Mouse (Mus musculus): ENCODE data around the gene Ccdc73. TPM values are rescaled to one million over a fixed set of nuclear protein-coding genes. Genes with fewer than 3 reads are reported as not detected.

Gene Ccdc73
- total and polyA plus RNA-seq, 3 experiments = 0.08 to 0.43 TPM; not detected in 1

DNA sequence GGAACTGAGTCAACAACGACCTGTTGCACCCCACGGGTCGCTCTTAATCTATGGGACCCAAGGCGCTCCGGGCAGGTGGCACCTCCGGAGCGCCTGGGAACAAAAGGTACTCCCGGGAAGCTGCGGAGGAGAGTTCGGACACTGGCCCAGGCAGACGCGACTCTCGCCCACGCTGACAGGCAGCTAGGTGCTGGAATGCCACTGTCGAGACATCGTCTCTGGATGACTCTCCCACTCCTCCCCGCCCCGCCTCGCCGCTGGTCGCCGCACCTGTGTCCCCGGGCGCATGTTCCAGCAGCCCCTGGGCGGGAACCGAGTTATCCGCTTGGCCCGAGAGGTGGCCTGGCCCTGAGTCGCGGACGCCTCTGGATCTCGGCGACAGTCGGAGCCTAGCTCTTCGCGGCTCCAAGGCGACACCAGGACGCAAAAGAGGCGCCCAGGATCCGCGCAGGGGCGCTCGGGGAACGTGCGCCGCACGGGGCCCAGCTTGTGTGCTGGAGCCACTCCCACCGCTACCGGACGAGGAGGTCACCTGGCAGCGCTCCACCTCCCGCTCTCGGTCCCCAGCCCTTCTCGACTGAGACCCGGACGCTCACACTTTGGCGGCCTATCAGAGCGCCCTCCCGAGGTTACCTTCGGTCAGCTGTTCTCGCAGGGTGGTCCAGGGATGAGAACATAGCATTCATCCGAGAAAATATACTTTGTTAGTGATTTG, 18.2 kb upstream of the Ccdc73 start, which contains the start of gene Prrg4:
Prrg4 (minus strand) TSS at position 601 of the 715 bp plus-strand sequence.
- no peaks in the 10 kb centered on the region for H3K4me1 ChIP-seq (ENCODE audit: control insufficient read depth in 1 of 2, insufficient read depth in 2 of 2, low read length in 2 of 2)
- peaks cover 7 to 8% of the 10 kb centered on the region in 2 experiments; a peak in 3 of 4 replicates for H3K27me3 ChIP-seq (ENCODE audit: control insufficient read depth in 1 of 2, insufficient read depth in 2 of 2, low read length in 2 of 2)
- H3K9me3 ChIP-seq (replicated peaks; ENCODE audit: insufficient read depth, low read length) = no peaks in the 10 kb centered on the region
- no peak for DNase-seq (ENCODE audit: low read depth, low spot score)
- no peak for TF ChIP-seq POLR2AphosphoS5 (IDR thresholded peaks at IDR 0.05; ENCODE audit: borderline replicate concordance, low read depth, low read length)
- no peak for TF ChIP-seq MYC (IDR thresholded peaks at IDR 0.05; ENCODE audit: low read depth, low read length)
- TF ChIP-seq CHD2 (IDR thresholded peaks at IDR 0.05; ENCODE audit: low read length) = no peak
- TF ChIP-seq MAX (IDR thresholded peaks at IDR 0.05; ENCODE audit: low read length) = no peak
- no peak for TF ChIP-seq MEF2A (IDR thresholded peaks at IDR 0.05; ENCODE audit: extremely low read depth, insufficient replicate concordance, low read depth, low read length, poor library complexity, severe bottlenecking)
- no peak for TF ChIP-seq GATA1 (IDR thresholded peaks at IDR 0.05; ENCODE audit: low read depth, low read length)
- TF ChIP-seq NRF1 (IDR thresholded peaks at IDR 0.05; ENCODE audit: insufficient read depth, low read depth, low read length, poor library complexity, severe bottlenecking) = no peak
- no peak for TF ChIP-seq EP300 (IDR thresholded peaks at IDR 0.05; ENCODE audit: low read depth in 1 of 2, low read length in 2 of 2)
- no peak for TF ChIP-seq RCOR1 (IDR thresholded peaks at IDR 0.05; ENCODE audit: low read depth, low read length)
- no peak within 1 kb of the TSS for H3K4me3 ChIP-seq (ENCODE audit: control insufficient read depth in 1 of 2, insufficient read depth in 1 of 2, low read depth in 2 of 2, low read length in 2 of 2)
- no peaks in the 10 kb centered on the region for H3K36me3 ChIP-seq (ENCODE audit: control insufficient read depth in 1 of 2, insufficient read depth in 2 of 2, low read length in 2 of 2)
- H3K79me2 ChIP-seq (ENCODE audit: control insufficient read depth, insufficient read depth, low read length, poor library complexity) = no peaks in the 10 kb centered on the region
- no peak within 1 kb of the TSS for H3K9ac ChIP-seq (ENCODE audit: control insufficient read depth, low read depth, low read length, poor library complexity, severe bottlenecking)
- H3K27ac ChIP-seq (ENCODE audit: control insufficient read depth, low read depth, low read length) = no peak within 1 kb of the TSS

DNA sequence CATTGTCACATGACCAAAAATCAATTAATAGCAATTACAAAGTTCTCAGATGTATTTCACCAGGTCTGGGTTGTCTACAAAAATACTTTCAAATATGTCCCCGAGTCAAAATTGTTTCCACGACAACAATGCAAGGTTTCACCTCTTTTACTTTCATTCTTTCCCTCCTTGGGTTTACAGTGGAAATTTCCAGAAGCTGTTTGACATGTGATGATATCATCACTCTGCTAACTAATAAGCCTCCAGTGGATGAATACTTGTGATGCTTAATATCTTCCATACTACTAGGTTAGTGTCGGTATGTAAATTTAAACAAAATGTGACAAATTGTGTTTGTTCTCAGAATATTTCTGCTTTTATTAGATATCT, 17.6 kb upstream of the Ccdc73 start:
- Histone ChIP-seq H3K4me3 (ENCODE audit: control insufficient read depth in 1 of 2, insufficient read depth in 1 of 2, low read depth in 2 of 2, low read length in 2 of 2) (no peak overlapping the region), H3K4me1 (ENCODE audit: control insufficient read depth in 1 of 2, insufficient read depth in 2 of 2, low read length in 2 of 2) (no peaks in the 10 kb centered on the region), H3K79me2 (ENCODE audit: control insufficient read depth, insufficient read depth, low read length, poor library complexity) (no peaks in the 10 kb centered on the region), H3K9me3 (replicated peaks; ENCODE audit: insufficient read depth, low read length) (no peaks in the 10 kb centered on the region), H3K9ac (ENCODE audit: control insufficient read depth, low read depth, low read length, poor library complexity, severe bottlenecking) (no peak overlapping the region), H3K27me3 (ENCODE audit: control insufficient read depth in 1 of 2, insufficient read depth in 2 of 2, low read length in 2 of 2) (peaks cover 7 to 8% of the 10 kb centered on the region in 2 experiments; a peak in 3 of 4 replicates), H3K36me3 (ENCODE audit: control insufficient read depth in 1 of 2, insufficient read depth in 2 of 2, low read length in 2 of 2) (no peaks in the 10 kb centered on the region), H3K27ac (ENCODE audit: control insufficient read depth, low read depth, low read length) (no peak overlapping the region)
- TF ChIP-seq ZC3H11A (IDR thresholded peaks at IDR 0.05; ENCODE audit: low read depth, low read length) (no peak), MAX (IDR thresholded peaks at IDR 0.05; ENCODE audit: low read length) (no peak), HCFC1 (IDR thresholded peaks at IDR 0.05; ENCODE audit: low read depth, low read length) (no peak), MXI1 (IDR thresholded peaks at IDR 0.05; ENCODE audit: low read depth, low read length) (no peak), RAD21 (IDR thresholded peaks at IDR 0.05; ENCODE audit: low read depth, low read length) (no peak), MAFK (IDR thresholded peaks at IDR 0.05; ENCODE audit: borderline replicate concordance, low read depth, low read length) (no peak), USF1 (IDR thresholded peaks at IDR 0.05; ENCODE audit: low read depth, low read length) (no peak), ZMIZ1 (IDR thresholded peaks at IDR 0.05; ENCODE audit: low read depth, low read length) (no peak), NELFE (IDR thresholded peaks at IDR 0.05; ENCODE audit: low read depth, low read length) (no peak), CHD2 (IDR thresholded peaks at IDR 0.05; ENCODE audit: low read length) (no peak), RCOR1 (IDR thresholded peaks at IDR 0.05; ENCODE audit: low read depth, low read length) (no peak), UBTF (IDR thresholded peaks at IDR 0.05; ENCODE audit: borderline replicate concordance, insufficient read depth, low read depth, low read length) (no peak), SMC3 (IDR thresholded peaks at IDR 0.05; ENCODE audit: low read depth, low read length) (no peak), TBP (IDR thresholded peaks at IDR 0.05; ENCODE audit: low read depth, low read length) (no peak), MAZ (IDR thresholded peaks at IDR 0.05; ENCODE audit: low read depth, low read length) (no peak), POLR2A (IDR thresholded peaks at IDR 0.05; ENCODE audit: control insufficient read depth in 1 of 2, insufficient read depth in 1 of 2, low read depth in 1 of 2, low read length in 2 of 2, poor library complexity in 1 of 2) (no peak), TCF12 (IDR thresholded peaks at IDR 0.05; ENCODE audit: low read depth, low read length) (no peak), ETS1 (IDR thresholded peaks at IDR 0.05; ENCODE audit: low read depth, low read length) (no peak), NRF1 (IDR thresholded peaks at IDR 0.05; ENCODE audit: insufficient read depth, low read depth, low read length, poor library complexity, severe bottlenecking) (no peak), BHLHE40 (IDR thresholded peaks at IDR 0.05; ENCODE audit: borderline replicate concordance, low read depth, low read length) (no peak)
- DNase-seq (ENCODE audit: low read depth, low spot score) = no peak

All from MEL (cell line).